In genomic region chr11:43586324-43587090, GRCm38 (mm10) we compare ENCODE assay signal across 9 mouse cellular contexts. TPM values are rescaled to one million over a fixed set of nuclear protein-coding genes. Genes with fewer than 3 reads are reported as not detected.
DNase-seq lines count a peak whose midpoint lies in the region; ATAC-seq and TF ChIP-seq lines count a peak whose summit lies in the region.
"Had no signal": no experiment of that assay in that cellular context is flagged by ENCODE, and none has a peak within 500 bp of the region (broad histone marks: within the 10 kb centered on the region; RNA-seq: fewer than 3 reads in every experiment).

4933415A04Rik (plus strand) TSS chr11:43587040.

- no peak within 1 kb of the TSS for H3K4me2 ChIP-seq in liver, embryonic 12.5 days
- no peak within 1 kb of the TSS for H3K4me2 ChIP-seq in stomach, embryonic 14.5 days (replicated peaks; ENCODE audit: low read depth, low read length)

- no peaks in the 10 kb centered on the region for H3K9me3 ChIP-seq in liver, embryonic 12.5 days (replicated peaks)
- no peaks in the 10 kb centered on the region for H3K9me3 ChIP-seq in stomach, embryonic 14.5 days (ENCODE audit: control insufficient read depth, low read depth, low read length)
- H3K9me3 ChIP-seq: megakaryocyte, embryonic 14.5 days had no signal

- no peak within 1 kb of the TSS for H3K9ac ChIP-seq in liver, embryonic 12.5 days
- no peak within 1 kb of the TSS for H3K9ac ChIP-seq in stomach, embryonic 14.5 days (replicated peaks; ENCODE audit: low read depth, low read length)

- H3K27ac ChIP-seq in liver, embryonic 12.5 days: no peak within 1 kb of the TSS
- H3K27ac ChIP-seq in bone marrow macrophage, adult 2 months (ENCODE audit: insufficient read depth, low read depth, low read length): no peak within 1 kb of the TSS
- no peak within 1 kb of the TSS for H3K27ac ChIP-seq in stomach, embryonic 14.5 days (ENCODE audit: low read length)

- H3K27me3 ChIP-seq in liver, embryonic 12.5 days (replicated peaks): no peaks in the 10 kb centered on the region
- no peaks in the 10 kb centered on the region for H3K27me3 ChIP-seq in stomach, embryonic 14.5 days (ENCODE audit: control insufficient read depth, insufficient read depth, low read length)
- H3K27me3 ChIP-seq: megakaryocyte, embryonic 14.5 days had no signal

- no peak for ATAC-seq in liver, embryonic 12.5 days
- ATAC-seq in megakaryocyte, adult 5-6 weeks (ENCODE audit: poor library complexity, severe bottlenecking): peak; percentile 63
- peak; percentile 38; the same call in 1 of the 2 replicates for ATAC-seq in stomach, embryonic 14.5 days (ENCODE audit: insufficient number of reproducible peaks, insufficient read depth, low FRiP score, low read depth)

- H3K4me1 ChIP-seq in liver, embryonic 12.5 days: no peaks in the 10 kb centered on the region
- H3K4me1 ChIP-seq in bone marrow macrophage, adult 2 months (ENCODE audit: control insufficient read depth, insufficient read depth, low read length): peaks cover 3% of the 10 kb centered on the region; the same call in 1 of the 2 replicates
- 0 out of 2 replicates have a peak, but pooled peaks cover 3% of the 10 kb centered on the region for H3K4me1 ChIP-seq in stomach, embryonic 14.5 days (ENCODE audit: control insufficient read depth, insufficient read depth, low read length)

- TF ChIP-seq CTCF in bone marrow macrophage, adult 2 months (IDR thresholded peaks at IDR 0.05; ENCODE audit: low read depth, low read length): peak; percentile 62

- DNase-seq in liver: peak; percentile 66
- DNase-seq in fibroblast of lung, adult 2 months (ENCODE audit: low read depth): peak; percentile 13
- DNase-seq in heart, postnatal 4 days: peak; percentile 91
- peak; percentile 58 for DNase-seq in layer of hippocampus, adult 9-10 months (ENCODE audit: low spot score)

- 57% methylated on average over 7 of the region's 7 CpGs for WGBS in liver, embryonic 12.5 days (ENCODE audit: insufficient replicate concordance)
- 77% methylated on average over 7 of the region's 7 CpGs for WGBS in stomach, embryonic 14.5 days

- TF ChIP-seq POLR2A in bone marrow macrophage, adult 2 months (IDR thresholded peaks at IDR 0.05; ENCODE audit: borderline replicate concordance, low read depth, low read length): no peak

- H3K36me3 ChIP-seq in liver, embryonic 12.5 days: peaks cover 7% of the 10 kb centered on the region; the same call in 1 of the 2 replicates
- peaks cover 14% of the 10 kb centered on the region for H3K36me3 ChIP-seq in stomach, embryonic 14.5 days (ENCODE audit: control insufficient read depth, insufficient read depth, low read length)

- no peak within 1 kb of the TSS for H3K4me3 ChIP-seq in liver, embryonic 12.5 days
- H3K4me3 ChIP-seq in bone marrow macrophage, adult 2 months (ENCODE audit: insufficient read depth, low read length): no peak within 1 kb of the TSS
- H3K4me3 ChIP-seq in stomach, embryonic 14.5 days (ENCODE audit: low read depth, low read length): no peak within 1 kb of the TSS
- H3K4me3 ChIP-seq: megakaryocyte, embryonic 14.5 days had no signal

RNA-seq across cellular contexts. Expression of gene 4933415A04Rik, which starts in this region (rescaled TPM):
- polyA plus RNA-seq in liver, embryonic 12.5 days (2016; fragmentation: Nextera tagmentation; extraction: Ambion mirVana): 1.0 and 1.4 TPM in 2 replicates
- not detected in 2 replicates for polyA plus RNA-seq in bone marrow macrophage, adult 2 months (2012; ENCODE audit: insufficient read depth, insufficient read length, missing spikeins)
- 1 to 10 TPM; 3.3 to 3.8 TPM for total RNA-seq in heart, postnatal 4 days (2021)
- not detected in 2 replicates for total RNA-seq in megakaryocyte, adult 5-6 weeks (2015)
- not detected in 2 replicates for total RNA-seq in megakaryocyte, adult 5-6 weeks (2017)
- 4.1 and 6.2 TPM in 2 replicates for polyA plus RNA-seq in stomach, embryonic 14.5 days (2014; fragmentation: Nextera tagmentation; extraction: Ambion mirVana)

Comparison
In these comparisons a context has a peak if more than half of its experiments do, and no peak if none do; other contexts are left out.
1. RNA of gene 4933415A04Rik (total RNA-seq): 3.3 to 3.8 TPM in heart, postnatal 4 days; not detected in megakaryocyte, adult 5-6 weeks; every median in the first group is over 4 times any median in the second.
2. Peak in ATAC-seq in megakaryocyte, adult 5-6 weeks; RNA of the gene not detected or under 1 TPM.
3. DNase-seq: peak in every context shown above with its lines; median percentile 91 in heart, postnatal 4 days; 66 in liver; 58 in layer of hippocampus, adult 9-10 months; 13 in fibroblast of lung, adult 2 months.